Mouse (Mus musculus) heart, postnatal 0 days (tissue): ENCODE data around the gene Atoh7. TPM values are rescaled to one million over a fixed set of nuclear protein-coding genes. Genes with fewer than 3 reads are reported as not detected.

ENCODE experiments used
- ATAC-seq: fragments of 200-750 bp; cut with Nextera tagmentation; 2 replicates; pipeline ENCODE4 v1.8.0; 2017; ENCODE audit warnings: low read depth, moderate number of reproducible peaks, moderate library complexity; ENCODE audit not compliant: insufficient read depth
- DNase-seq: peaks from one replicate; pipeline ENCODE4 v3.0.0-alpha.2; 2016; ENCODE audit warnings: low spot score
- H3K27ac ChIP-seq: fragments of 300-500 bp; sonication (generic); 2 replicates; pipeline ENCODE4 v1.5.1; 2014; ENCODE audit warnings: low read depth, mild to moderate bottlenecking
- H3K27me3 ChIP-seq: fragments of 300-500 bp; sonication (generic); 2 replicates; pipeline ENCODE4 v1.6.1; 2014; ENCODE audit warnings: low read length, mixed read lengths; ENCODE audit not compliant: control insufficient read depth, insufficient read depth
- H3K36me3 ChIP-seq: fragments of 300-500 bp; sonication (generic); replicated peaks from 2 replicates; pipeline ENCODE4 v1.6.1; 2014; ENCODE audit warnings: low read length, mixed read lengths; ENCODE audit not compliant: control insufficient read depth, insufficient read depth
- H3K4me1 ChIP-seq: fragments of 300-500 bp; sonication (generic); 2 replicates; pipeline ENCODE4 v1.6.1; 2014; ENCODE audit warnings: antibody characterized with exemption; ENCODE audit not compliant: control insufficient read depth, insufficient read depth
- H3K4me2 ChIP-seq: fragments of 300-500 bp; sonication (generic); 2 replicates; pipeline ENCODE4 v1.6.1; 2014; ENCODE audit warnings: low read depth, mild to moderate bottlenecking, low read length, moderate library complexity
- H3K4me3 ChIP-seq: fragments of 300-500 bp; sonication (generic); 2 replicates; pipeline ENCODE4 v1.5.1; 2014; ENCODE audit warnings: low read depth, low read length
- H3K9ac ChIP-seq: fragments of 300-500 bp; sonication (generic); replicated peaks from 2 replicates; pipeline ENCODE4 v1.6.1; 2014; ENCODE audit warnings: low read depth, low read length, mixed read lengths
- H3K9me3 ChIP-seq: fragments of 300-500 bp; sonication (generic); replicated peaks from 2 replicates; pipeline ENCODE4 v1.6.1; 2016; ENCODE audit warnings: low read length; ENCODE audit not compliant: control insufficient read depth
- CTCF ChIP-seq: IDR thresholded peaks from 2 replicates; pipeline ENCODE4 v1.5.1; 2016; ENCODE audit warnings: antibody characterized with exemption, control low read depth, low read depth
- EP300 ChIP-seq: IDR thresholded peaks from 2 replicates; pipeline ENCODE4 v1.6.1; 2016; ENCODE audit warnings: antibody characterized with exemption, low read depth
- WGBS: fragments of 180-500 bp; shearing (Covaris S2); extraction: QIAGEN DNeasy Blood & Tissue Kit; methylation state at CpG from one replicate; pipeline ENCODE4 v1.1.7; 2014; 5-methylcytosine and 5-hydroxymethylcytosine counted together
- polyA plus RNA-seq: library from polyadenylated mRNA; unstranded; fragments of >200 nt; fragmentation: Nextera tagmentation; extraction: Ambion mirVana; gene quantifications from 2 replicates; pipeline ENCODE4 v1.2.1, GENCODE M21; 2015
- total RNA-seq: library from RNA; depleted of rRNA; stranded (reverse); fragments of >200 nt; gene quantifications from 2 replicates; pipeline ENCODE4 v1.2.3, GENCODE M21; 2014; ENCODE audit warnings: low replicate concordance

Atoh7 gene
- total and polyA plus RNA-seq, 2 experiments from 2014 or later, result not detected

- Histone ChIP-seq H3K9me3 (no peaks in the 10 kb centered on the region), H3K4me1 (no peaks in the 10 kb centered on the region; the same call in 1 of the 2 replicates), H3K4me3 (peak overlapping the region; percentile 46), H3K27me3 (peaks cover 36% of the 10 kb centered on the region), H3K4me2 (peak overlapping the region; percentile 70), H3K27ac (no peak overlapping the region), H3K36me3 (no peaks in the 10 kb centered on the region), H3K9ac (peak overlapping the region; percentile 54)
- WGBS, result under 1% methylated on average over 62 of the region's 62 CpGs
- peak; percentile 83 for ATAC-seq
- peak; percentile 26 for DNase-seq
- TF ChIP-seq EP300 (no peak), CTCF (no peak)
Measured at GRCm38 (mm10) chr10:63099941-63100562, 601 bp downstream of the Atoh7 start.

GRCm38 (mm10) chr10:63100657-63101056 is 1.2 kb downstream of the Atoh7 start:
- Histone ChIP-seq H3K4me2 (peak overlapping the region; percentile 70), H3K4me3 (peak overlapping the region; percentile 46), H3K36me3 (no peaks in the 10 kb centered on the region), H3K27me3 (peaks cover 36% of the 10 kb centered on the region), H3K9me3 (no peaks in the 10 kb centered on the region), H3K27ac (no peak overlapping the region), H3K9ac (peak overlapping the region; percentile 54), H3K4me1 (no peaks in the 10 kb centered on the region; the same call in 1 of the 2 replicates)
- WGBS, result 23% methylated on average over 9 of the region's 9 CpGs
- no peak for DNase-seq
- no peak for ATAC-seq
- TF ChIP-seq EP300 (no peak), CTCF (no peak)

- Histone ChIP-seq H3K4me1 (no peaks in the 10 kb centered on the region), H3K9ac (no peak overlapping the region), H3K4me2 (no peak overlapping the region), H3K36me3 (peaks cover 19% of the 10 kb centered on the region), H3K4me3 (no peak overlapping the region), H3K27ac (no peak overlapping the region), H3K9me3 (no peaks in the 10 kb centered on the region), H3K27me3 (no peaks in the 10 kb centered on the region)
- DNase-seq, result no peak
- ATAC-seq, result no peak; the same call in 1 of the 2 replicates
- 45% methylated on average over 5 of the region's 5 CpGs for WGBS
- TF ChIP-seq EP300 (no peak), CTCF (peak; percentile 23; the same call in 1 of the 2 replicates)
Measured at GRCm38 (mm10) chr10:63113027-63113604, 13.7 kb downstream of the Atoh7 start.

GRCm38 (mm10) chr10:63113716-63114360 is 14.4 kb downstream of the Atoh7 start:
- Histone ChIP-seq H3K27me3 (no peaks in the 10 kb centered on the region), H3K27ac (no peak overlapping the region), H3K4me3 (no peak overlapping the region), H3K9ac (no peak overlapping the region), H3K36me3 (peaks cover 26% of the 10 kb centered on the region), H3K4me1 (no peaks in the 10 kb centered on the region), H3K9me3 (no peaks in the 10 kb centered on the region), H3K4me2 (no peak overlapping the region)
- DNase-seq (no peak), ATAC-seq (no peak)
- WGBS, result 88% methylated on average over 6 of the region's 6 CpGs
- no peak for TF ChIP-seq EP300
- TF ChIP-seq CTCF, result no peak

GRCm38 (mm10) chr10:63115881-63116280 is 16.4 kb downstream of the Atoh7 start:
- Histone ChIP-seq H3K9ac (no peak overlapping the region), H3K4me1 (no peaks in the 10 kb centered on the region), H3K36me3 (peaks cover 41% of the 10 kb centered on the region), H3K4me2 (no peak overlapping the region), H3K4me3 (no peak overlapping the region), H3K27ac (no peak overlapping the region), H3K9me3 (no peaks in the 10 kb centered on the region), H3K27me3 (no peaks in the 10 kb centered on the region)
- 84% methylated on average over 15 of the region's 15 CpGs for WGBS
- ATAC-seq (no peak), DNase-seq (no peak)
- TF ChIP-seq EP300 (no peak), CTCF (no peak)
